Mouse (Mus musculus) gastrocnemius, postnatal 36 days (tissue): ENCODE data around the gene Tgfbi. TPM values are rescaled to one million over a fixed set of nuclear protein-coding genes. Genes with fewer than 3 reads are reported as not detected.
A peak's percentile ranks its signal among the peaks of the same experiment; 100 is the strongest.

ENCODE experiments used
- DNase-seq, 2 experiments: peaks; one replicate each; pipeline ENCODE4 v3.0.0; 2022
- intact Hi-C: fragments of 180-260 bp; cut with DNase I; formaldehyde crosslinking; loops from one replicate; pipeline ENCODE4 v1.15.1; 2025
- total RNA-seq, 2 experiments: library from RNA; stranded (reverse); gene quantifications; 2 replicates each; pipeline ENCODE4 v1.2.3; 2021

Gene Tgfbi
- total RNA-seq, 2 experiments from 2014 or later: 14.1 to 17.1 TPM

DNA sequence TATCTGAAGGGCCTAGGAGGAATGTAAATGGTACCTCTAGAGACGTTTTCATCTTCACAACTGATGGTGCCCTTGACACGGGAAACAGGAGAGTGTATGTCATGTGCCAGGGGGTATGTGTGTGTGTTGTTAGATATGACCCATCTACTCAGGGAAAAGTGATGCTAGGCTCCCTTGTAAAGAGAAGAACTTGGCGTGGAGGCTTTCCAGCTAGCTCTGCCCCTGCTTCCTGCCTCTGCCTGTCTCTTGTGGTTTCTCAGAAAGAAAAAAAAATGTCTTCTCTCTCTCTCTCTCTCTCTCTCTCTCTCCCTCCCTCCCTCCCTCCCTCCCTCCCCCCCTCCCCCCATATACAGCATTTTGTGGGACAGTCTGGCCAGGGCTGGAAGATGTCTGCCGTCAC, 72.6 kb downstream of the Tgfbi start:
- DNase-seq: no peak
- intact Hi-C loops: no loop called here

DNA sequence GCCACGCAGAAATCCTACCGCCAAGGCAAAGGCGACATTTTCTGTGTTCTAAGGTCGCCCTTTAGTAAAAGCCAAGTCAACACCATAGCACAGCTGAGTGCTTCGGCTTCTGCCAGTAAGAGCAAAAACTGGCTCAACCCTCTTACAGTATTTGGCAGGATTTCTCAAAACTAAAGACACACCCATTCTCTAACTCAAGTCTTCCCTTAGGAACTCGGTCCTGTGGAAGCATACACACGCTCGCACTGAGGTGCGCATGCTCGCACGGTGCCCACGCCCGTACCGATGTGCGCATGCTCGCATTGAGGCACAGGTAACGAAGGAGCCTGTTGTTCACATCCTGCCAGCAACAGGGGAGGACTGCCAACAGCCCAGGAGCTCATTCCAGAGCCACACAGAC, 73.0 kb downstream of the Tgfbi start:
- DNase-seq: peak; percentile 35 to 57
- intact Hi-C loops: no loop called here

DNA sequence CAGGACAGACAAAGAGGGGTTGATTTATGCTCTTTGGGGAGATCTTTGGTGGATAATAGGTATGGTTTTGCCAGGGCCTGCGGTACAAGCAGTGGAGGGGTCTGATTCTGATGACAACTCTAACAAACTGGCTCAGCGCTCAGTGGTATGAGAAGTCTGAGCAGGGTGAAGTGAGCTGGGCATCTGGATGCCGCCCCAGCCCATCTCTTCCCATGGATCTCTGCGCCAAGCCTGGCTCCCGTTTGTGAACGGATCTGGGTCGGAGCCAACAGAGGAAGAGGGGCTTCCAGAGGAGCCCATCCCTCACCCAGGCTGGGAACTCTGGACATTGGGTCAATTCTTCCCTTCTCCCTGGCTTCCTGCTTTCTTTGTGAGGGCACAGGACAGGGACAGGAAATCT, 74.0 kb downstream of the Tgfbi start:
- intact Hi-C loops: no loop called here
- no peak for DNase-seq

Other genes starting within 250 kb of the Tgfbi start
- not detected for gene Gm3045, start 182.9 kb upstream of the Tgfbi start, total RNA-seq
- under 1 TPM in 1 of 2 experiments, not detected in 1; 0.10 TPM for gene Slc25a48, start 171.2 kb upstream of the Tgfbi start, total RNA-seq
- gene Il9, start 127.3 kb upstream of the Tgfbi start, total RNA-seq: not detected
- under 1 TPM in 1 of 2 experiments, not detected in 1; 0.23 TPM for gene Fbxl21, start 87.1 kb upstream of the Tgfbi start, total RNA-seq
- gene Lect2, start 61.0 kb upstream of the Tgfbi start, total RNA-seq: not detected
- 10 to 100 TPM; 16.9 to 18.7 TPM for gene Smad5, start 93.5 kb downstream of the Tgfbi start, total RNA-seq
- gene Gm45623, start 144.3 kb downstream of the Tgfbi start, total RNA-seq: not detected